Mouse (Mus musculus): ENCODE measurements at regions not wholly inside any gene's neighbourhood (a gene's known extent, or its start where the extent isn't known, plus 50 kb on each side); places are given as distances from the start of the nearest gene placed in this dataset.

DNA sequence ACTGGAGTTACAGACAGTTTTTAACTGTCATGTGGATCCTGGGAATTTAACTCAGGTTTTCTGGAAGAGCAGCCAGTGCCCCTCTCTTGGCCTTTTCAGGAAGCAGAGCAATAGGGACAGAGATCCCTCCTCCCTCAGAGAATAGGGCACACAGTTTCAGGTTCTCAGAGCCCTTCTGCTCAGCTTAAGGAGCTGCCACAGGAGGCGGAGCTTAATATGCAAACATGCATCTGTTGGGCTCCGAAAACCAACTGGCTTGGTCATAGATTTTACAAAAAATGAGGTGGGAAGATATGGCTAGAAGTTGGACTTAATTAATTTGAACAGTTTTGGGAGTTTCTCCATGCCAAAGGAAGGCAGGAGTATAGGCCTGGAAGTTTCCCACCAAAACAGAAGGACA is 61.9 kb upstream of the Znrf2 start:
- no peak for DNase-seq

GRCm38 (mm10) chr6:54757511-54757911 is 59.2 kb upstream of the Znrf2 start:
- DNase-seq, result no peak

- DNase-seq, result no peak
These were observed 58.6 kb upstream of the Znrf2 start for GRCm38 (mm10) chr6:54758112-54758511.

GRCm38 (mm10) chr6:54759263-54759662 is 57.5 kb upstream of the Znrf2 start:
- no peak for DNase-seq

GRCm38 (mm10) chr6:54759942-54760498 is 56.7 kb upstream of the Znrf2 start:
- peak; percentile 62 to 83 for DNase-seq

DNA sequence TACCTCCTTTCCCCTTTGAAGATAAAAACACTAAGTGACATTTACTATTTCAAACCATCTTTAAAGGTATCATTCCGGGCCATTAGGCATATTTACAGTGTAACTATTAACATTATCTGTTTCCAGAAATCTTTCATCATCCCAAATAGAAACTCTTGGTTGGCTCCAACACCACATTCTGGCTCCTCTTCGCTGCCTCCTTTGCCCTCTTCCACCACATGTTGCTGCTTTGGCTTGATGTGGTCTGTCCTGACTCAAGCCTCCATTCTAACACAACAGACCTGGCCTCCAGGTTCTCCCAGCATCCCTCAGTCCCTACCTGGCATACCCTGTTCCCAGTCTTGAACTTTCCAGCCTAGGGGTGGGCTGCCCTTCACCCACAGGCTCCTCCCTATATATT is 56.2 kb upstream of the Znrf2 start:
- DNase-seq, result no peak

- DNase-seq, result no peak
These were observed 54.7 kb upstream of the Znrf2 start for GRCm38 (mm10) chr6:54762021-54762420.

DNA sequence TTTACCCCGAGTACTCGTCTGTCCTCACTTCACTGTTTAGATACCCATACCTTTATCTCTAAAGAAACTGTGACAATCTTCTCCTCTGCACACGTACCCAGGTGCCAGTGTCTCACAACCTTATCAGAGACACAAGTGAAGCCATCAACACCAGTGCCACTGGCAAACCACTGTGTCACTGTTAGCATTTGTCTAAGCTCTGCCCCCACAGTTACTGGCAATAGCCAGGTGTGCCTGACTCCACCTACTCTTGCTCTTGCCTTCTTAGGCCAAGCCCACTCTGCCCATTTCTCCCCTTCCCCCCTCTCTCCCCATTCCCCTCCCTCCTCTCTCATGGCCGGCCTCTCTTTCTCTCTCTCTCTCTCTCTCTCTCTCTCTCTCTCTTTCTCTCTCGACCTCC is 54.2 kb upstream of the Znrf2 start:
- peak in 1 of 2 experiments; percentile 31 for DNase-seq

- no peak for DNase-seq
These were observed 53.0 kb upstream of the Znrf2 start for GRCm38 (mm10) chr6:54763669-54764068.

GRCm38 (mm10) chr6:54765715-54766114 is 51.0 kb upstream of the Znrf2 start:
- no peak for DNase-seq

DNA sequence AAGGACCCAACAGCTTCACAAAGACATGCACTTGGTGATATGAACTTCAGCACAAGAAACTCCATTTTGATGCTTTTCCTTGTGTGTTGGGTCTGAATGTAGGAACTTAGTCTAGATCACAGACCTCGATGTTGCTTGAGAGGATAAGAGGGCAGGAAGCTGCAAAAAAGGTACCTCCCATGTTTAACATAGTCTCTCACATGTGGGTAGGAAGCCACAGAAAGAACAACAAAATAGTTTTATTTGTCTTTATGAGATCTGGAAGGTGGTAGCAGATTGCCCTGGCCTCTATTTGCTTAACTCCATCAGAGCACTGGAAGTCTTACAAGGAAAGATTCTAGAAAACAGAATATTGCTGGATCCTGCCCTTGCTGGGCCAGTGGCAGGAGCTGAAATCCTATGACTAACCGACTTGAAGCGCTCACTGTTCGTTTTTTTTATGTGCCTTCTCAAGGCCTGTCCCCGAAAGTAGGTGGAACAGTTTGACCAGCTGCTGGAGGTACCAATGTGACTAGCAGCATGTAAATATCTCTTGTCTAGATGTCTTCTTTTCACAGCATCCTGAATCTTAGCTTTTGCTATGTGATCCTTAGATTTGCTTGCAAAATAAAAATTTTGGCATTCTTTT is 50.1 kb upstream of the Znrf2 start:
- DNase-seq, result no peak

All from thymus, adult 18-20 months (tissue).